Mouse (Mus musculus): ENCODE results near the gene Dnah2.

- TF ChIP-seq POLR2A (IDR thresholded peaks at IDR 0.05; ENCODE audit: control insufficient read depth in 1 of 2, insufficient read depth in 1 of 2, low read depth in 1 of 2, low read length in 2 of 2, poor library complexity in 1 of 2): no peak
- TF ChIP-seq CTCF (IDR thresholded peaks at IDR 0.05 in 2 of 3, conservative IDR thresholded peaks at IDR 0.05 in 1 of 3; ENCODE audit: control insufficient read depth in 1 of 3, insufficient read depth in 1 of 3, low read depth in 2 of 3, low read length in 3 of 3, poor library complexity in 1 of 3, severe bottlenecking in 1 of 3): no peak
- no peak for TF ChIP-seq NELFE (IDR thresholded peaks at IDR 0.05; ENCODE audit: low read depth, low read length)
- TF ChIP-seq TBP (IDR thresholded peaks at IDR 0.05; ENCODE audit: low read depth, low read length): no peak
- TF ChIP-seq KAT2A (conservative IDR thresholded peaks at IDR 0.05; ENCODE audit: low read depth, low read length): no peak
- TF ChIP-seq POLR2AphosphoS2 (IDR thresholded peaks at IDR 0.05; ENCODE audit: low read length): no peak
- TF ChIP-seq GATA1 (IDR thresholded peaks at IDR 0.05; ENCODE audit: low read depth, low read length): no peak
- no peak for TF ChIP-seq BHLHE40 (IDR thresholded peaks at IDR 0.05; ENCODE audit: borderline replicate concordance, low read depth, low read length)
- TF ChIP-seq USF1 (IDR thresholded peaks at IDR 0.05; ENCODE audit: low read depth, low read length): no peak
- no peak for TF ChIP-seq ZNF384 (IDR thresholded peaks at IDR 0.05; ENCODE audit: low read depth, low read length)
- no peak for TF ChIP-seq NRF1 (IDR thresholded peaks at IDR 0.05; ENCODE audit: insufficient read depth, low read depth, low read length, poor library complexity, severe bottlenecking)
- no peak for TF ChIP-seq E2F4 (IDR thresholded peaks at IDR 0.05; ENCODE audit: borderline replicate concordance, low read depth, low read length)
- TF ChIP-seq MAX (IDR thresholded peaks at IDR 0.05; ENCODE audit: low read length): no peak
- no peak for TF ChIP-seq TAL1 (IDR thresholded peaks at IDR 0.05; ENCODE audit: low read length)
Measured at GRCm38 (mm10) chr11:69557381-69557958, 8.6 kb upstream of the Dnah2 start.

Data from MEL (cell line).